In the genomic region with DNA sequence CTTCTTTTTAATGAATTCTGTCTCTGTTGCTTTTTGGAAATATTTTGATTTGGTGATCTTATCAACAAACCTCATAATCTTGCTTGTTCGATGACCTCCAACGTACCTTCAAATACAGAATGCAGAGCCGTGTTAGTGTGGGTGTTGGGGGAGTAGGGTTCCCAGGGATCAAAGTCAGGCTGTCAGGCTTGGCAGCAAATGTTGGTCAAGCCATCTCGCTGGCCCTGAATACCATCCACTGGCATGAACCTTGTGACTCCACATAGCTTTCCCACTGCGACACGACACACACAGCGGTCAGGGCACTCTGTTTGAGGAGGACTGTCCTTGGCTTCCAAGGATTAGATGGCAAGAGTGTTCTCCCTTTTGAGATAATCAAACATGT, we compare ENCODE assay signal across 20 mouse cellular contexts.
"Had no signal": no experiment of that assay in that cellular context is flagged by ENCODE, and none has a peak within 500 bp of the region (broad histone marks: within the 10 kb centered on the region; RNA-seq: fewer than 3 reads in every experiment).

No protein-coding gene starts in this region.

- H3K4me2 ChIP-seq: lung, embryonic 15.5 days; midbrain, embryonic 11.5 days; midbrain, embryonic 13.5 days; midbrain, embryonic 15.5 days; neural tube, embryonic 13.5 days; neural tube, embryonic 15.5 days had no signal

- H3K9me3 ChIP-seq: lung, embryonic 15.5 days; megakaryocyte, embryonic 14.5 days; midbrain, embryonic 13.5 days; midbrain, embryonic 15.5 days; neural tube, embryonic 13.5 days; neural tube, embryonic 15.5 days had no signal

- H3K27ac ChIP-seq: lung, embryonic 15.5 days; macrophage; midbrain, embryonic 13.5 days; midbrain, embryonic 15.5 days; neural tube, embryonic 13.5 days; neural tube, embryonic 15.5 days had no signal

- H3K27me3 ChIP-seq: lung, embryonic 15.5 days; megakaryocyte, embryonic 14.5 days; midbrain, embryonic 13.5 days; midbrain, embryonic 15.5 days; neural tube, embryonic 13.5 days; neural tube, embryonic 15.5 days had no signal

- H3K9ac ChIP-seq: lung, embryonic 15.5 days; midbrain, embryonic 13.5 days; midbrain, embryonic 15.5 days; neural tube, embryonic 13.5 days; neural tube, embryonic 15.5 days had no signal

- ATAC-seq: lung, postnatal 0 days; midbrain, embryonic 13.5 days; midbrain, embryonic 15.5 days had no signal

- DNase-seq: lung, adult 2 months; lung, postnatal 14 days; lung, postnatal 36 days; retina, postnatal 1 day; right cerebral cortex, adult 18-20 months; right cerebral cortex, postnatal 25 days; right cerebral cortex, postnatal 4 days; spleen, adult 18-20 months; thymus, adult 18-20 months; thymus, postnatal 14 days; thymus, postnatal 36 days had no signal

- H3K4me3 ChIP-seq: lung, embryonic 15.5 days; megakaryocyte, embryonic 14.5 days; midbrain, embryonic 13.5 days; midbrain, embryonic 15.5 days; neural tube, embryonic 13.5 days; neural tube, embryonic 15.5 days had no signal
